Mouse (Mus musculus) c-Kit-positive CD71-positive TER-119-positive erythroid progenitor cells, embryonic 14.5 days (primary cell): Measurements from ENCODE around the gene Ccdc122.
"Not testable (repeated sequence)": the region's sequence is repeated elsewhere in the genome, so short reads cannot be mapped to it uniquely, and the experiment has no call there.

Source experiments
- DNase-seq: peaks from one replicate; pipeline ENCODE4 v3.0.0-alpha.2; 2013; ENCODE audit warnings: low spot score

Gene Ccdc122

GRCm38 (mm10) chr14:77036226-77037046 is at the start of gene Ccdc122, which contains the start of gene Lacc1:
TSS of gene Ccdc122 (plus strand) at chr14:77036772.
TSS of gene Lacc1 (minus strand) at chr14:77036904.
- peak; percentile 60 for DNase-seq

GRCm38 (mm10) chr14:76990351-76990750 is 46.2 kb upstream of the Ccdc122 start:
- DNase-seq: not testable (repeated sequence)

GRCm38 (mm10) chr14:77004740-77005139 is 31.8 kb upstream of the Ccdc122 start:
- no peak for DNase-seq

- no peak for DNase-seq
Observed at GRCm38 (mm10) chr14:77005566-77005965, 31.0 kb upstream of the Ccdc122 start.

GRCm38 (mm10) chr14:77008238-77008637 is 28.3 kb upstream of the Ccdc122 start:
- DNase-seq: peak; percentile 21

- DNase-seq: peak; percentile 51
Observed at GRCm38 (mm10) chr14:77011804-77012203, 24.8 kb upstream of the Ccdc122 start.

DNA sequence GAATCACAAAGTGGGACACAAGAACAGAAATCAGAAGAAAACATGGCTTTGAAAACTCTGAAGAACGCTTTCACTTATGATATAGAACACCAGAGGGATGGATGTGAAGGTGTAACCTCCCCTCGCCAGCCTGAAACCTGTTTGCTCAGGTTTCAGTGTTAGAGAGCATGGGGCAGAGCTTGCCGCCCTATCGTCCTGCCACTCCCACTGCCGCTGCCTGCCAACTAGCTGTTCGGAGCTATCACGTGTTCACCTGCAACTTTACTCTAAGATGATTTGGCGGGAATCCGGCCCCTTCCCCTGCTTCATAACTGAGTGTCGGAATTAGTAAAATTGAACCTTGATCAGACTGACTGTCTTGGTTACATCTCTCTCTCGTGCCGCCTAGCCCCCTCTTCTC is 19.8 kb upstream of the Ccdc122 start:
- not testable (repeated sequence) for DNase-seq

DNA sequence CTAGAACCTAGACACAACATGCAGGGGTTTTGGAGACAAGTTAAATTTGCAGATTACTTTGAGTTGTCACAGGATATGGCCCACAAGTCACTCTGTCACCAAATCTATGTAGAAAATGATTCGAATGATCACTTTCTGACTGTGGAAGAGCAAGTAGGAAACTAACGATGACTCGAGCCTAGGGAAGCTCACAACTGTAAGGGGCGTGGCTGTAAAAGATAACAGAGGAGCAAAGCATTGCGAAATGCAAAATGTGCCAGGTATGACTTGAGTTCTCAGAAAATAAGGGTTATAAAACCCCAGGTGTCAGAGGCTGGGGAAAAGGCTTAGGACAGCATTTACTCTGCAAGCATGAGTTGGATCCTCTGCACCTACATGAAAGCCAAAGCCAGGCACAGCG is 19.4 kb upstream of the Ccdc122 start:
- no peak for DNase-seq

DNA sequence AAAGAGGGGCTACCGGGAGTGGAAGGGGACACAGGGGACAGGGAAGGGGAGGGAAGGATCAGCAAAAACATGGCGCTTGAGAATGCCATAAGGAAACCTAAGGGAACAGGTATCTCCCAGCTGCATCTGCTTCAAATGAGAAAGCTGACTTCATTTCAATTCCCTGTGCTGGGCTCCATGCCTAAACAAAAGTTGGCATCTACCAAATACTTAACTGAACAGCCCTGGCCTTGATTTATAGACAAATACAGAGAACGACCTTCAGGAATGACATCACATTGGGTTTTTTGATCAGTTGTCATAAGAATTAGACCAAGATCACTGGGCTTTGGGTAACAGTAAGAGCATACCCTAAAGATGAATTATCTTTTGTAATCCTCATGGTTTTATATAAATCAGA is 12.1 kb upstream of the Ccdc122 start:
- no peak for DNase-seq

DNA sequence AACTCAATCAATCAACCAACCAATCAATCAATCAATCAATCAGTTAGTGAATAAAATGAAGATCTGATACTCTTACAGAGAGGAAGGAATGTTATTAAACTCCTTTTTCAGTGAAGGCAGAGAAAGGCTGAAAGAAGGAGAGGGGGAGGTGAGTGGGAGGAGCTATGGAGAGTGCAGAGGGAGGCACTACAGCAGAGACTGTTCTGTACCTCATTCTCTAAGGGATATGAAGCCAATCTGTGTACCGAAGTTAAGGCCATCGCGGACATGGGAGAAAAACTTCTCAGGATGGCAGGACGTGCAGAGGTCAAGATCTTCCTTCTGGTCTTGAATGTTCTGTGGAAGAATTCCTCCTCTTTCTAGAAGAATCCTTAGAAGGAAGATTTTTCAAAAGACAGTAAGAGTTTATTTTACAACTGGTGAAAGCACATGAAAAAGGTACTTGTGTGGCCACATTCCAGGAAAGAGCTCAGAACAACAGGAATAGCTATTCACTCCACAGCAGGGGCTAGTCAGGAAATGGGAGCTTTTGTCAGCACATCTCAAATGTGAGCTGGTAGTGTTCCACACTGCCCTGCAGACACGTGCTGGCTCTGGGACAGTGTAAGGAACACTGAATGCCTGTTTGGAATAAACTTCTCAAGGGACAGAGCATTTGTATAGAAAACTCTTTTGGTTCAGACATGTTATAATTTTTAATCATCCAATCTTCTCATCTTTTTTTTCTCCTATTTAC is 7.1 kb upstream of the Ccdc122 start:
- no peak for DNase-seq

DNA sequence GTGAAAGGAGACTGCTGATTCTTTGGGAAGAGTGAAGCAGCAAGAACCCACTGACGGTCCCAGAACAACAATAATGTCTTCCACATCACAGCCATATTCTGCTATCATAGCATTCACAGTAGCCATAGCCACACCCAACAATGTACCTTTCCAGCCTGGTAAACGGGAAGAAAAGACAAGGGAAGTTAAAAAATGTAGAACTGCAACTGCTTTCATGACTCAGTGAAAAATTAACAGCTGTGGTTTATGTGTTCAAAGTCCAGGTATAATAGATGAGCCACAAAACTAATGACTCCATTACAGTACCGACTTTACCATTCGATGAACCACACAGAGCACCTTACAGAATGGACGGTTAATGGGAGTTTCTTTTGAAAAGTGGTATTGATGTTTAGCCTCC is 5.8 kb upstream of the Ccdc122 start:
- DNase-seq: no peak

- DNase-seq: no peak
Observed at GRCm38 (mm10) chr14:77032433-77032832, 4.1 kb upstream of the Ccdc122 start.

DNA sequence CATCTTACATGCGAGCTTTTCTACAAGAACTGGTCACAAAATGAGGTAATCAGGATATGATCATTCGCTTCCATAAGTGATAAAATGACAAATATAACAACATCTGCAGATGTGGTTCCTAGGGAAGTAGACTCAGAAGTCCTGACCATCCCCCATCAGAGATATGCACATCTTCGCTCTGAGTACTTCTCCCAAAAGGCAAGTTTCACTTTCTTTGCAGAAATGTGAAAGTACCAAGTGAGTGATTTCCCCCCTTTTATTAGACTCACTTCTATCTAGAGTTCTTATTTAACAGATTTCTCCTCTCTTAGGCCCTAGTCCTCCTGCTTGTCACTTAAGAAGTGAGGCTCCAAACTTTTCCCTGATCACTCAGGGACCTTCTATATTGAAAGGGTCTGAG is 3.2 kb upstream of the Ccdc122 start:
- DNase-seq: no peak

- DNase-seq: no peak
Observed at GRCm38 (mm10) chr14:77034175-77034915, 2.2 kb upstream of the Ccdc122 start.

- DNase-seq: no peak
Observed at GRCm38 (mm10) chr14:77034970-77035369, 1.6 kb upstream of the Ccdc122 start.

DNA sequence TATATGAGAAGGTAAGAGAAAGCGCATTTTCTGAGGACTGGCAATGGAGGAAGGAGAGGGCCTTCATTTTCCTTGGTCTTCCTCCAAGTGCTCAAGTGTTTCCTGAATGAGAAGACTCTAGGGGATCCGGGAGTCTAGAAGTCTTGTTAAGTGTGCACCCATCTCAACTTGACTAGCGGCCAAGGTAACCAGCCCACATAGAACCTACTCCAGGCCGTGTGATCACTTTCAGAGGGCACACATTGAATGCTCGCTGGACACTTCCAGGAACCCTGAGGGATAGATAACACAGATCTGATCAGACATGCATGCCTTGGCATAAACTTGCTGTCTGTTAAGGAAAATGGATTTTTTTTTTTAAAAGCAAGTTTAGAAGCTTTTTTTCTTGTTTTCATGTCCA is 758 bp downstream of the Ccdc122 start:
- DNase-seq: no peak

DNA sequence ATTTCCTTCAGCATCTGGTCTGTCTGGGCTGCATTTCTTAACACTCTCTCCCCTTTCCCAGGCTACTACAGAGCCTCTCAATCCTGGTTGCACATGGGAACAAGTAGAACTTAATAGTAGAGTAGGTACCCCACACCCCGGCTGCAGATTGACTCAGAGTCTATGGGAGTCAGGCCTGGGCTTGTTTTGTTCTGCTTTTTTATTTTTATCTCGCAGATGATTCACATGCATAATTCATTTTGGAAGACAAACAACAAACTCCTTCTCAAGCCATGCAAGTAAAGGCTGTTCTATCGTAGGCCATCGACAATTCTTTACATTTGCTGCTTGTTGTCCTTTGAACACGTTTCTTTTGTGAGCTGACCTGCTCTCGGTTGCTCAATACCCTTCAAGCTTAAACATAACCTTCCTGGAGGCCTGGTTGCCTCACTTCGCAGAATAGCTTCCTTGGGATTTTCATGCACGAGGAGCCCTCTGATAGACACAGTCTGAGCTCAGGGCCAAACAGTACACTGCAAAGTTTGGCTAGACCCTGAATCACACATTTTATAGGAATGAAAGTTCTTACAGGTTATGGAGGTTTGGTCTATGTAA is 1.4 kb downstream of the Ccdc122 start:
- DNase-seq: no peak

DNA sequence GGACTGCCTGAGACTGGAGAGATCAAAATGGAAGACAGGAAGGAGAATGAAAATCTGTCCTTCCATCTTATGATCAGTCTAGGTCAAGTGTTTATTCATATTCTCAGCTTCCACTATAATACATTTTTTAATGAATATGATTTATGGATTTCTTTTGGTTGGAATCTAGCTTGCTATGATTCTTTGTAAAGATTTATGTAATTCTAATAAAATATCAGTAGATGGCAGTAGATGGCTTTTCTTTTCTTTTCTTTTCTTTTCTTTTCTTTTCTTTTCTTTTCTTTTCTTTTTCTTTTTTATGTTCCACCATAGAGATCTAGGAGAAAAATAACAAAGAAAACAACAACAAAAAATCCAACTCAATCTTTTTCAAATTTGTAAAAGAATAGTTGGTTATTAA is 16.7 kb downstream of the Ccdc122 start:
- no peak for DNase-seq

GRCm38 (mm10) chr14:77069361-77069760 is 32.8 kb downstream of the Ccdc122 start:
- no peak for DNase-seq

- no peak for DNase-seq
Observed at GRCm38 (mm10) chr14:77081248-77081647, 44.7 kb downstream of the Ccdc122 start.

GRCm38 (mm10) chr14:77100285-77100684 is 63.7 kb downstream of the Ccdc122 start:
- no peak for DNase-seq

GRCm38 (mm10) chr14:77110622-77111021 is 74.0 kb downstream of the Ccdc122 start:
- not testable (repeated sequence) for DNase-seq
